Mouse (Mus musculus): ENCODE measurements around the gene Hist1h2bb.
"Not testable (repeated sequence)": the region's sequence is repeated elsewhere in the genome, so short reads cannot be mapped to it uniquely, and the experiment has no call there.

Gene Hist1h2bb

GRCm38 (mm10) chr13:23746201-23747080 lies at the start of gene Hist1h2bb:
Gene Hist1h2bb (plus strand): TSS chr13:23746734.
- DNase-seq (ENCODE audit: low spot score in 2 of 2): peak; percentile 82 to 95

GRCm38 (mm10) chr13:23697491-23698299 lies 48.8 kb upstream of the Hist1h2bb start:
- DNase-seq (ENCODE audit: low spot score in 2 of 2): peak in 1 of 2 experiments; percentile 51

DNA sequence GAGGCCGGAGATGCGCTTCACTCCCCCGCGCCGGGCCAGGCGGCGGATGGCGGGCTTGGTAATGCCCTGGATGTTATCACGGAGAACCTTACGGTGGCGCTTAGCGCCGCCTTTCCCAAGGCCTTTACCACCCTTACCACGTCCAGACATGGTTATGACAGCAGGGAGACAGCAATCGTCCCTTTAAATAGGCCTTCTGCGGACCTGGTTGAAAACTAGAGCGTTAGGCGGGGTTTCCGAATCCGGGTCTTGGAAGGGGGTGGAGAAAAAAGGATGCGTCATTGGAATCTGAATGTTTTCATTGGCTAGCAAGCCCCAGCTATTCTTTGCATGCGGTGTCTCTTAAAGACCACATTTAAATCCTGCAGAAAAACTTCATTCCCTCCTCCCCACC lies 48.2 kb upstream of the Hist1h2bb start, which contains the start of gene Hist1h4c:
TSS of gene Hist1h4c (minus strand) at position 155 of the 394 bp plus-strand sequence.
- peak; percentile 97 to 100 for DNase-seq (ENCODE audit: low spot score in 2 of 2)

GRCm38 (mm10) chr13:23698996-23699395 lies 47.5 kb upstream of the Hist1h2bb start:
- no peak for DNase-seq (ENCODE audit: low spot score in 2 of 2)

DNA sequence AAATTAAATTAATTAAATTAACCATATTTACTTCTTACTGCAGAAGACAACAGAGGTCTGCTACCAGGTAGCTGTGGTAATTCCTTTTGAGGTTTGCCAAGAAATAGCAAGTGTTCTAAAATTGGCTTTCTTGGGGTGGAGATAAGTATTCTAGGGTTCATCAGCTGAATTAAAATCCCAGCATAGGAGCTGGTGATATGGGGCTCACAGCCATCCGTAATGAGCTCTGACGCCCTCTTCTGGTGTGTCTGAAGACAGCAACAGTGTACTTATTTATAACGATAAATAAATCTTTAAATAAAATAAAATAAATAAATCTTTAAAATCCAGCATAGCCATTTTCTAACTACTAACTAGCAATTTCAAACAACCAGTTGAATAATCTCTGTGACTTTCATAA lies 46.8 kb upstream of the Hist1h2bb start:
- no peak for DNase-seq (ENCODE audit: low spot score in 2 of 2)

GRCm38 (mm10) chr13:23700786-23701520 lies 45.6 kb upstream of the Hist1h2bb start:
- DNase-seq (ENCODE audit: low spot score in 2 of 2): peak in 1 of 2 experiments; percentile 89

DNA sequence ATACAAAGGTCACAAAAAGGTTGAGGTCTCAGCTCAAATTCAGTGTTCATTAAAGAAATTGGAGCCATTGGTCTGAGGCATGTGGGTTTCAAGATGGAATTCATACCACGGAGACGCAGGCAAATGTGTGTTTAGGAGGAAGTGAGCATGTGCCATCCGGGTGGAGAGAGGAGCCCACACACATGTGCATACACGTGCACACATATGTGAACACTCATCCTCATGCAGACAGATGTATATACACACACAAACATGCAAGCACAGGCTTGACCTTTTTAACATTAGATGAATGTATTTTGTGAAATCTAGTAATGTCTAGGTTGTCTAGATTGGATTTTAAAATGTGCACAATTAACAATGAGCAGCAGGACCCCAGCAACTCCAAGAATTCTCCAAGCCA lies 44.3 kb upstream of the Hist1h2bb start:
- DNase-seq (ENCODE audit: low spot score in 2 of 2): no peak

DNA sequence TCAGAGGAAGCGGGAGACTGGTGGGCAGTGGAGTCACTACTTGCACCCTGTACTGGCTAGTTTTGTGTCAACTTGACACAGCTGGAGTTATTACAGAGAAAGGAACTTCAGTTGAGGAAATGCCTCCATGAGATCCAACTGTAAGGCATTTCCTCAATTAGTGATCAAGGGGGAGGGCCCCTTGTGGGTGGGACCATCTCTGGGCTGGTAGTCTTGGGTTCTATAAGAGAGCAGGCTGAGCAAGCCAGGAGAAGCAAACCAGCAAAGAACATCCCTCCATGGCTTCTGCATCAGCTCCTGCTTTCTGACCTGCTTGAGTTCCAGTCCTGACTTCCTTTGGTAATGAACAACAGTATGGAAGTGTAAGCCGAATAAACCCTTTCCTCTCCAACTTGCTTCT lies 43.7 kb upstream of the Hist1h2bb start:
- not testable (repeated sequence) for DNase-seq (ENCODE audit: low spot score in 2 of 2)

GRCm38 (mm10) chr13:23705751-23706356 lies 40.7 kb upstream of the Hist1h2bb start:
- DNase-seq (ENCODE audit: low spot score in 2 of 2): no peak

DNA sequence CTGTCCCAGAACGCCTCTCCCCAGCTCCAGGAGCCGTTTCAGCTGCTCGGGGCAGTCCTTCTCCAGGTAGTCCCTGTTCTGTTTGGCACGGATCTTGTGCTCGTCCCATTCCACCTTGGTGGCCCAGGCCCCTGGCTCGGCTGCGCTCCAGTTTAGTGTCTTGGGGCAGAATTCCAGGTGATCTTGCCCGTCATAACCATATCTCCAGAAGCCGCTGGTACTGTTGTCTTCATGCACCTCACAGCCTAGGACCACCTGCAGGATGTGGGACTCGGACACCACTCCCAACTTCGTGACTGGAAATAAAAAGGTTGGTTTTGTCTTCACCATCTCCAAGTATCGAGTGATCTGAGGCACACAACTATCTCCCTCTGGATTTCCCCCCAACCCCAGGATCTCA lies 39.8 kb upstream of the Hist1h2bb start:
- DNase-seq (ENCODE audit: low spot score in 2 of 2): no peak

DNA sequence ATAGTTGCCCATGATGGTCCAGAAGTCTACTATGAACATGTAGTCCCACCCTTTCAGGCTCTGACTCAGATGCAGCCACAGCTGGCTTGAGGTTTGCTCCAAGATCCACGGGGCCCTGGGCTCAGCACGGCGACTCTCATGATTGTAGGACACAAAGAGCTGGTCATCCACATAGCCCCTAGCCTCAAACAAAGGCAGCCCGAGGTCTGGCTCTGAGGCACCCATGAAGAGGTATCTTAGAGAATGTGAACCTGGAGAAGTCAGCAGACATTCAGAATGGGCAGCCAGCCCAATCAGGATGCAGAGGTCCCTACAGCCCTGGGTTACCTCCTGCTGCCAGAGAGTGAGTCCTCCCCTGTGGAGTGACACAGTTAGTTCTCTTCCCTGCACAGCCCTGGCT lies 38.5 kb upstream of the Hist1h2bb start:
- DNase-seq (ENCODE audit: low spot score in 2 of 2): no peak

DNA sequence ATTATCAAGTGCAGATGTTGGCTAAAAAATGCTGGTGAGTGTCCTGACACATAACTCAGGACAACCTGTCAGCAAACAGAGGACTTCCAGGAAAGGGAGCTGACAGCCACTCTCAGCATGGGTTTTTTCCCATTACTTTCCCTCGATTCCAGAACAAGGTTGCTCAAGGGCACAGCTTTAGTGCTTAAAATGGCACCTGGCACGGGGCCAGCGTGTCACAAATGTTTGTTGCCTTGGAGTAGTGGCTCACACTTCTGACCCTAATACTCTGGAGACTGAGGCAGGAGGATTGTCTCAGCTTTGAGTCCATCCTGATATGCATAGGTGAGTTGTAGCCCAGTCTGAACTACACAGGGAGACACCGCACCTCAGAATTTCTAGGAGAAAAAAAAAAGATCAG lies 37.9 kb upstream of the Hist1h2bb start:
- no peak for DNase-seq (ENCODE audit: low spot score in 2 of 2)

- DNase-seq (ENCODE audit: low spot score in 2 of 2): no peak
These were observed 36.7 kb upstream of the Hist1h2bb start for GRCm38 (mm10) chr13:23709714-23710373.

DNA sequence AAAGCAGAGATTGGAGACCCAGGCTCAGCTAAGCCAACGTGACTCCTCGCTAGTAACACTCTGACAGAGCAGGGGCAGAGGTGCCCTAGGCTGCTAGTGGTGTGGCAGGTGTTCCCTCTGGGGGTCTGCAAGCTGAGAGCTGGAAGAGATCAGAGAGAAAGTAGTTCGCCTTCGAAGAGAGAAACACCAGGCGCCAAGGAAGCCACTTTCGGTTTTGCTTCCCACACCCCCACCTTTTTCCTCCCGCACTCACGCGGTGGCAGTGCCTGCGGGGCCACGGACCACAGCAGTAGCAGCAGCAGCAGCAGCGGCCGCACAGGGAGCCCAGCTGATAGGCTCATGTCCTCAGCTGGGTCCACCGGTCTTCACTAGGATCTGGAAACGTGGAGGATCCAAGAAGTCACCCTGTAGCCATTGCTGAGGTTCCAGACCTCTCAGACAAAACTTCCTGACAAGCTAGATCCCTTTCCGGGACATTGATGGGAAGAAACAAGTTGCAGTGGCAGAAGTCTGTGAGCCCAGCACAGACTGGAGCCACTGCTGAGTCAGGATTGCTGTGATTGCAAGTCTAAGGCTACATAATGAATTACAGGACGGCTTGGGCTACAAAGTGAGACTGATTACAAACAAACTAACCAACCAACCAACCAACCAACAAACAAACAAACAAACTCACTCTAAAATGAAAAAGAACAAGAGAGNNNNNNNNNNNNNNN lies 36.0 kb upstream of the Hist1h2bb start, which contains the start of gene Hfe:
TSS of gene Hfe (minus strand) at position 481 of the 716 bp plus-strand sequence.
- no peak for DNase-seq (ENCODE audit: low spot score in 2 of 2)

GRCm38 (mm10) chr13:23716261-23717042 lies 30.1 kb upstream of the Hist1h2bb start:
- no peak for DNase-seq (ENCODE audit: low spot score in 2 of 2)

DNA sequence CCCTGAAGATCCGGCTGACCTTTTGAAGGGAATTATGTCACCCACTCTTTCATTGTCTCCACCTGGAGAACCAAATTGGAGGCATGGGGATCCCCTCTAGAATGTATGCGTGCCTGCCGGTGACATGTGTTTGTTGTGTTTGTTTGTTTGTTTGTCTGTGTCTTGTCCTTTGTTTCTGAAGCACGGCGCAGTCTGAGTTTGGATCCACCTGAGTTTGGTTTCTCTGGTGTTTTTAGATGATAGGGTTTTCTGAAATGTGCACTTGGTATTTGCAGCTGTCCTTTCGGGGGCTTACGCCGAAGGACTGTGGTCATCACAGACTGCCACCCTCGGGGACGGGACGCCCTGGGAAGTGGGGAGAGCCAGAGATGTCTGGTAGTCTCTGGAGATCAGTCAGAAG lies 29.4 kb upstream of the Hist1h2bb start:
- DNase-seq (ENCODE audit: low spot score in 2 of 2): no peak

DNA sequence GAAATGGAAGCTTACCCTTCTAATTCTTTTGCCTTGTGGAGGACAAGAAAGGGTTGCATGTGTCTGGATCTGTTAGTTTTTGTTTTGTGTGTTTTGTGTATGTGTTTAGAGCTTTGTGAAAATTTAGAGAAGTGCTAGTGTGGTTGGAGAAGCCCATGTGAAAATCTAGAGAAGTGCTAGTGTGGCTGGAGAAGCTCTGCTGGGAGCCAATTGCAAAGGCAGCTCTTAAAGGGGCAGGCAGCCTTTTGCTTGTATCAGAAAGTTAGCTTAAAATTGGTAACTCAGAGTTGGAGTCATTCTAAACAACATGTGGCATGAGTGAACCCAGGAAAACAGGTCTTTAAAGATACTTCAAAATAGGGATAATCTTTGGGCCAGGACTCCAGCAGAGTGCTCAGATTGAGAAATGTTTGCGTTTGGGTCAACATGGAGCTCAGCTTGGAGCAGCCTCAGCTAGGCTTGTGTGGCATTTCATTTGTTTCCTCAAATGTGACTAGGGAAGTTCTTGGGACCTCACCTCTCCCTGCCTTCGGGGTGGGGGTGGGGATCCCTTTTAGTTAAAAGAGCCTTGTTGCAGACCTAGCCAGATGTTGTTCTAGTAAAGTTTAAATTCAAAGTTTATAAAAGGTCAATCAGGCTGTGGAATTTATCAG lies 28.8 kb upstream of the Hist1h2bb start:
- not testable (repeated sequence) for DNase-seq (ENCODE audit: low spot score in 2 of 2)

- no peak for DNase-seq (ENCODE audit: low spot score in 2 of 2)
These were observed 22.3 kb upstream of the Hist1h2bb start for GRCm38 (mm10) chr13:23724239-23724638.

DNA sequence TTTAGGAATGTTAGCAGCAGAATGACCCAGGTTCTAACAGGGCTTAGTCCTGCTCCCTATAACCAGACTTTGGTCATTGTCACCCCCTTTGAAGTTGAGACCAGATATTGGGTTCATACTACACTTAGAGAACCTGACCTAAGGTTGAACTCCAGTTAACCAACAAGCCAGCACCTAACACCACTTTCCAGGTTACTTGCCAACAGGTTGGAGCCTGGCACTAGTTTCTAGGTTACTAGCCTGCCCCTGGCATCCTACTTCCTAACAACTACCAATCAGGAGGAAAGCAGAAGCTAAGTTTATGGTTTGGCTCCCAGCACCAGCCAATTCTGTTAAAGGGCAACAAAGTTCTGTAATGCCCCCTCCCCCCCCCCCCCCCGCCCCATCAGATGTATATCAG lies 21.3 kb upstream of the Hist1h2bb start:
- DNase-seq (ENCODE audit: low spot score in 2 of 2): no peak
